Mouse (Mus musculus) C2C12 (cell line): ENCODE results near the gene Wdfy1. TPM values are rescaled to one million over a fixed set of nuclear protein-coding genes. Genes with fewer than 3 reads are reported as not detected.

Source experiments
- H3K27me3 ChIP-seq: one replicate; pipeline ENCODE4 v1.6.1; 2011; ENCODE audit not compliant: control insufficient read depth, insufficient read depth, insufficient read length
- H3K36me3 ChIP-seq: one replicate; pipeline ENCODE4 v1.6.1; 2011; ENCODE audit not compliant: control insufficient read depth, insufficient read depth
- H3K4me3 ChIP-seq: one replicate; pipeline ENCODE4 v1.5.1; 2011; ENCODE audit warnings: mild to moderate bottlenecking, control low read depth; ENCODE audit not compliant: poor library complexity, insufficient read depth, severe bottlenecking
- H3K79me2 ChIP-seq: one replicate; pipeline ENCODE4 v1.6.1; 2011; ENCODE audit not compliant: control insufficient read depth, insufficient read depth
- H3K79me3 ChIP-seq: one replicate; pipeline ENCODE4 v1.6.1; 2011; ENCODE audit warnings: low read depth, control low read depth
- H3ac ChIP-seq: one replicate; pipeline ENCODE3; 2011; ENCODE audit warnings: low read depth; ENCODE audit not compliant: control insufficient read depth, insufficient read length
- CEBPB ChIP-seq: IDR thresholded peaks from one replicate; pipeline ENCODE4 v1.6.1; 2011; ENCODE audit warnings: low read depth, mild to moderate bottlenecking, control low read depth, moderate library complexity
- CTCF ChIP-seq: IDR thresholded peaks from one replicate; pipeline ENCODE4 v1.5.1; 2011; ENCODE audit not compliant: control insufficient read depth, insufficient read depth, insufficient read length
- FOSL1 ChIP-seq: IDR thresholded peaks from one replicate; pipeline ENCODE4 v1.8.0; 2011; ENCODE audit warnings: mild to moderate bottlenecking, low read length; ENCODE audit not compliant: poor library complexity, insufficient read depth, severe bottlenecking
- MAX ChIP-seq: IDR thresholded peaks from one replicate; pipeline ENCODE4 v1.6.1; 2011; ENCODE audit warnings: mild to moderate bottlenecking, control low read depth
- MYOD1 ChIP-seq: IDR thresholded peaks from one replicate; pipeline ENCODE4 v1.6.1; 2011; ENCODE audit warnings: low read depth; ENCODE audit not compliant: control insufficient read depth, insufficient read length
- MYOG ChIP-seq: IDR thresholded peaks from one replicate; pipeline ENCODE4 v1.6.1; 2011; ENCODE audit not compliant: control insufficient read depth, insufficient read length; ENCODE audit errors: extremely low read depth
- USF1 ChIP-seq: IDR thresholded peaks from one replicate; pipeline ENCODE4 v1.6.1; 2011; ENCODE audit warnings: low read depth, mild to moderate bottlenecking, control low read depth, moderate library complexity
- polyA plus RNA-seq: library from polyadenylated mRNA; unstranded; fragments of >200 nt; fragmentation: generic; extraction: Trizol; gene quantifications from one replicate; pipeline ENCODE4 v1.2.1, GENCODE M21; 2012; ENCODE audit warnings: missing spikeins

Wdfy1 gene
- polyA plus RNA-seq, 1 experiment, result 22.7 TPM

GRCm38 (mm10) chr1:79706707-79707106 is 69.2 kb downstream of the Wdfy1 start:
- Histone ChIP-seq H3K79me3 (no peaks in the 10 kb centered on the region), H3ac (no peak overlapping the region), H3K27me3 (no peaks in the 10 kb centered on the region), H3K4me3 (no peak overlapping the region), H3K79me2 (no peaks in the 10 kb centered on the region), H3K36me3 (peaks cover 8% of the 10 kb centered on the region)
- TF ChIP-seq USF1 (no peak), FOSL1 (no peak), MAX (no peak), CTCF (no peak), CEBPB (no peak), MYOD1 (no peak), MYOG (no peak)

- H3K4me3 ChIP-seq, result no peak overlapping the region
- H3K79me3 ChIP-seq, result no peaks in the 10 kb centered on the region
- H3K79me2 ChIP-seq, result no peaks in the 10 kb centered on the region
- H3K27me3 ChIP-seq, result no peaks in the 10 kb centered on the region
- H3K36me3 ChIP-seq, result peaks cover 14% of the 10 kb centered on the region
- TF ChIP-seq MYOD1 (no peak), CEBPB (no peak), MAX (no peak), FOSL1 (no peak), CTCF (no peak), MYOG (no peak), USF1 (no peak)
- no peak overlapping the region for H3ac ChIP-seq
These were observed 71.3 kb downstream of the Wdfy1 start for GRCm38 (mm10) chr1:79704672-79705071.

- Histone ChIP-seq H3K36me3 (peaks cover 14% of the 10 kb centered on the region), H3K79me2 (no peaks in the 10 kb centered on the region), H3K4me3 (no peak overlapping the region), H3K27me3 (no peaks in the 10 kb centered on the region), H3ac (no peak overlapping the region), H3K79me3 (no peaks in the 10 kb centered on the region)
- TF ChIP-seq MYOD1 (no peak), MAX (no peak), FOSL1 (no peak), MYOG (no peak), USF1 (no peak), CTCF (no peak), CEBPB (no peak)
These were observed 72.4 kb downstream of the Wdfy1 start for GRCm38 (mm10) chr1:79703520-79703919.

- Histone ChIP-seq H3K27me3 (no peaks in the 10 kb centered on the region), H3ac (no peak overlapping the region)
- TF ChIP-seq USF1 (no peak), MYOG (no peak), FOSL1 (no peak), CTCF (no peak), MYOD1 (no peak), CEBPB (no peak), MAX (no peak)
These were observed 77.4 kb downstream of the Wdfy1 start for GRCm38 (mm10) chr1:79698506-79698905.

GRCm38 (mm10) chr1:79697382-79697781 is 78.6 kb downstream of the Wdfy1 start:
- TF ChIP-seq MYOD1 (peak; percentile 33), MAX (no peak), MYOG (no peak)
- H3K27me3 ChIP-seq, result no peaks in the 10 kb centered on the region
- no peaks in the 10 kb centered on the region for H3K79me3 ChIP-seq
- H3K36me3 ChIP-seq, result peaks cover 6% of the 10 kb centered on the region
- peak overlapping the region; percentile 32 for H3ac ChIP-seq
- no peaks in the 10 kb centered on the region for H3K79me2 ChIP-seq
- H3K4me3 ChIP-seq, result no peak overlapping the region

More at GRCm38 (mm10) chr1:79698506-79698905, 77.4 kb downstream of the Wdfy1 start:
- no peaks in the 10 kb centered on the region for H3K79me2 ChIP-seq
- H3K79me3 ChIP-seq, result no peaks in the 10 kb centered on the region
- H3K36me3 ChIP-seq, result peaks cover 6% of the 10 kb centered on the region
- no peak overlapping the region for H3K4me3 ChIP-seq

GRCm38 (mm10) chr1:79696933-79697332 is 79.0 kb downstream of the Wdfy1 start:
- H3K79me3 ChIP-seq, result no peaks in the 10 kb centered on the region
- no peak overlapping the region for H3ac ChIP-seq
- H3K79me2 ChIP-seq, result no peaks in the 10 kb centered on the region
- no peak overlapping the region for H3K4me3 ChIP-seq
- TF ChIP-seq MYOG (no peak), MAX (no peak), MYOD1 (no peak), CTCF (no peak), USF1 (no peak), FOSL1 (no peak), CEBPB (no peak)
- H3K27me3 ChIP-seq, result no peaks in the 10 kb centered on the region
- H3K36me3 ChIP-seq, result peaks cover 6% of the 10 kb centered on the region
